Mouse (Mus musculus) midbrain, embryonic 14.5 days (tissue): ENCODE measurements around the gene Mnt. TPM values are rescaled to one million over a fixed set of nuclear protein-coding genes. Genes with fewer than 3 reads are reported as not detected.

Experiments used
- ATAC-seq: fragments of 200-750 bp; cut with Nextera tagmentation; 2 replicates; pipeline ENCODE4 v1.8.0; 2017; ENCODE audit warnings: moderate number of reproducible peaks, moderate library complexity; ENCODE audit not compliant: low FRiP score, low TSS enrichment
- DNase-seq: peaks from one replicate; pipeline ENCODE4 v3.0.0-alpha.2; 2015
- H3K27ac ChIP-seq: fragments of 300-500 bp; sonication (generic); replicated peaks from 2 replicates; pipeline ENCODE4 v1.5.1; 2014; ENCODE audit warnings: mild to moderate bottlenecking, low read depth, low read length, moderate library complexity
- H3K27me3 ChIP-seq: fragments of 300-500 bp; sonication (generic); 2 replicates; pipeline ENCODE4 v1.6.1; 2014; ENCODE audit warnings: low read length, control low read depth, mixed read lengths; ENCODE audit not compliant: control insufficient read depth, insufficient read depth
- H3K36me3 ChIP-seq: fragments of 300-500 bp; sonication (generic); 2 replicates; pipeline ENCODE4 v1.6.1; 2014; ENCODE audit warnings: low read length, control low read depth; ENCODE audit not compliant: control insufficient read depth, insufficient read depth
- H3K4me1 ChIP-seq: fragments of 300-500 bp; sonication (generic); 2 replicates; pipeline ENCODE4 v1.6.1; 2014; ENCODE audit warnings: mild to moderate bottlenecking, antibody characterized with exemption, low read length, control low read depth; ENCODE audit not compliant: control insufficient read depth, insufficient read depth
- H3K4me2 ChIP-seq: fragments of 300-500 bp; sonication (generic); 2 replicates; pipeline ENCODE4 v1.6.1; 2014; ENCODE audit warnings: mild to moderate bottlenecking, low read length, moderate library complexity
- H3K4me3 ChIP-seq: fragments of 300-500 bp; sonication (generic); replicated peaks from 2 replicates; pipeline ENCODE4 v1.5.1; 2014; ENCODE audit warnings: low read depth, low read length
- H3K9ac ChIP-seq: fragments of 300-500 bp; sonication (generic); replicated peaks from 2 replicates; pipeline ENCODE4 v1.6.1; 2014; ENCODE audit warnings: mild to moderate bottlenecking, low read length, moderate library complexity
- H3K9me3 ChIP-seq: fragments of 300-500 bp; sonication (generic); 2 replicates; pipeline ENCODE4 v1.6.1; 2016; ENCODE audit warnings: low read length, control low read depth, mixed read lengths; ENCODE audit not compliant: control insufficient read depth
- WGBS: fragments of 180-500 bp; shearing (Covaris S2); extraction: QIAGEN DNeasy Blood & Tissue Kit; methylation state at CpG from one replicate; pipeline ENCODE4 v1.1.7; 2014; 5-methylcytosine and 5-hydroxymethylcytosine counted together
- polyA plus RNA-seq: library from polyadenylated mRNA; unstranded; fragments of >200 nt; fragmentation: Nextera tagmentation; extraction: Ambion mirVana; gene quantifications from 2 replicates; pipeline ENCODE4 v1.2.1, GENCODE M21; 2014

Mnt gene
- polyA plus RNA-seq, 1 experiment from 2014 or later: 9.8 TPM

- peaks cover 49% of the 10 kb centered on the region for H3K36me3 ChIP-seq
- DNase-seq: no peak
- H3K4me1 ChIP-seq: peaks cover 10% of the 10 kb centered on the region
- no peak overlapping the region for H3K4me3 ChIP-seq
- no peak overlapping the region for H3K27ac ChIP-seq
- H3K27me3 ChIP-seq: no peaks in the 10 kb centered on the region
- H3K9me3 ChIP-seq: no peaks in the 10 kb centered on the region
- H3K4me2 ChIP-seq: no peak overlapping the region
- 88% methylated on average over 8 of the region's 8 CpGs for WGBS
- H3K9ac ChIP-seq: no peak overlapping the region
- ATAC-seq: no peak
Measured at GRCm38 (mm10) chr11:74840739-74841138, 10.0 kb downstream of the Mnt start.

- Histone ChIP-seq H3K9me3 (no peaks in the 10 kb centered on the region), H3K27ac (no peak overlapping the region), H3K36me3 (peaks cover 49% of the 10 kb centered on the region), H3K27me3 (no peaks in the 10 kb centered on the region), H3K9ac (no peak overlapping the region), H3K4me2 (no peak overlapping the region), H3K4me3 (no peak overlapping the region), H3K4me1 (peaks cover 10% of the 10 kb centered on the region)
- ATAC-seq (no peak), DNase-seq (no peak)
- 53% methylated on average over 9 of the region's 9 CpGs for WGBS
Measured at GRCm38 (mm10) chr11:74841366-74841765, 10.6 kb downstream of the Mnt start.

- Histone ChIP-seq H3K4me2 (no peak overlapping the region), H3K36me3 (peaks cover 45% of the 10 kb centered on the region), H3K4me1 (peaks cover 10% of the 10 kb centered on the region), H3K9me3 (no peaks in the 10 kb centered on the region), H3K4me3 (no peak overlapping the region), H3K27ac (no peak overlapping the region), H3K27me3 (no peaks in the 10 kb centered on the region), H3K9ac (no peak overlapping the region)
- no peak for ATAC-seq
- WGBS: 91% methylated on average over 13 of the region's 13 CpGs
- DNase-seq: no peak
Measured at GRCm38 (mm10) chr11:74842045-74842444, 11.3 kb downstream of the Mnt start.

DNA sequence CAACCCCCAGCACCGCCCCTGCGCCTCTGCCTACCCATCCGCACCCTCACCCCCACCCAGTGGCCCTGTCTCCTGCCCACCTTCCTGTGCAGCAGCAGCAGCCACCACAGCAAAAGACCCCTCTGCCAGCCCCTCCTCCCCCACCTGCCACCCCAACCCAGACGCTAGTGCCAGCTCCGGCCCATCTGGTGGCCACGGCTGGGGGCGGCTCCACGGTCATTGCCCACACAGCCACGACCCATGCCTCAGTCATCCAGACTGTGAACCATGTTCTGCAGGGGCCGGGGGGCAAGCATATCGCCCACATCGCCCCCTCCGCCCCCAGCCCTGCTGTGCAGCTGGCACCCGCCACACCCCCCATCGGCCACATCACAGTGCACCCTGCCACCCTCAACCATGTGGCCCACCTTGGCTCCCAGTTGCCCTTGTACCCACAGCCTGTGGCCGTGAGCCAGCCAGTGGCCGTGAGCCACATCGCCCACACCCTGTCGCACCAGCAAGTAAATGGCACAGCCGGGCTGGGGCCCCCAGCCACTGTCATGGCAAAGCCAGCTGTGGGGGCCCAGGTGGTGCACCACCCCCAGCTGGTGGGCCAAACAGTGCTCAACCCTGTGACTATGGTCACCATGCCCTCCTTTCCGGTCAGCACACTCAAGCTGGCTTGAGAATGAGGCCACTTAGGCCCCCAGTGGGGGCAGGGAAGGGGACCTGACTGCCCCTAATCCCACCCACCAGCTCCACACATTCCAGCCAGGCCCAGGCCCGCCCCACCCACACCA is 12.1 kb downstream of the Mnt start:
- no peak for DNase-seq
- ATAC-seq: no peak
- Histone ChIP-seq H3K4me2 (no peak overlapping the region), H3K9ac (no peak overlapping the region), H3K4me3 (no peak overlapping the region), H3K27ac (0 out of 2 replicates have a peak overlapping the region, but pooled peaks have one; percentile 20), H3K36me3 (peaks cover 45% of the 10 kb centered on the region), H3K4me1 (peaks cover 2% of the 10 kb centered on the region), H3K27me3 (no peaks in the 10 kb centered on the region), H3K9me3 (no peaks in the 10 kb centered on the region)
- 91% methylated on average over 22 of the region's 22 CpGs for WGBS

GRCm38 (mm10) chr11:74843435-74843714 is 12.7 kb downstream of the Mnt start:
- Histone ChIP-seq H3K27ac (no peak overlapping the region), H3K4me3 (no peak overlapping the region), H3K9ac (no peak overlapping the region), H3K4me2 (no peak overlapping the region), H3K4me1 (0 out of 2 replicates have a peak, but pooled peaks cover 3% of the 10 kb centered on the region), H3K27me3 (no peaks in the 10 kb centered on the region), H3K9me3 (no peaks in the 10 kb centered on the region), H3K36me3 (peaks cover 45% of the 10 kb centered on the region)
- no peak for ATAC-seq
- no peak for DNase-seq
- 83% methylated on average over 2 of the region's 2 CpGs for WGBS

DNA sequence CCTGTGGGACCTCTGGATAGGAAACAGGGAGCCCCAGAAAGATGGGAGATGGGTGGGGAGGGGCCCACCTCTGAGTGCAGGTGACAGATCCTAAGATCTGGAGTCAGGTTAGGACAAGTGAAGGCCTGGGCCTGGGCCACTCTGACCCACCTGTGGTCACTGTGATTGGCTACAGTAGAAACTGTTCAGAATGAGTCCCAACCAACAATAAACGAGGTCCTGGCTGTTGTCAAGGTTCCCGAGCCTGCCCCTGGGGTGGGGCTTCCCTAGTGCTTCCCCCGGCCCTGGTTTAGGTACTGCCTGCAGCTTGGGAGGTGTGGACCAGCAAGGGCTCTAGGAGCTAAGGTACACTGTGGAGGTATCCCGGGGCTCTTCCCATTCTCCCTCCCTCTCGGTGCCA is 13.0 kb downstream of the Mnt start:
- no peak for ATAC-seq
- no peak overlapping the region for H3K4me2 ChIP-seq
- H3K9me3 ChIP-seq: no peaks in the 10 kb centered on the region
- no peak for DNase-seq
- 71% methylated on average over 5 of the region's 5 CpGs for WGBS
- peaks cover 45% of the 10 kb centered on the region for H3K36me3 ChIP-seq
- no peak overlapping the region for H3K9ac ChIP-seq
- H3K27ac ChIP-seq: no peak overlapping the region
- H3K4me3 ChIP-seq: no peak overlapping the region
- no peaks in the 10 kb centered on the region for H3K27me3 ChIP-seq
- H3K4me1 ChIP-seq: 0 out of 2 replicates have a peak, but pooled peaks cover 3% of the 10 kb centered on the region

- H3K4me1 ChIP-seq: 0 out of 2 replicates have a peak, but pooled peaks cover 3% of the 10 kb centered on the region
- ATAC-seq: no peak
- no peak overlapping the region for H3K27ac ChIP-seq
- H3K4me3 ChIP-seq: no peak overlapping the region
- no peak for DNase-seq
- H3K9ac ChIP-seq: no peak overlapping the region
- 73% methylated on average over 3 of the region's 3 CpGs for WGBS
- no peak overlapping the region for H3K4me2 ChIP-seq
- H3K9me3 ChIP-seq: no peaks in the 10 kb centered on the region
- peaks cover 49% of the 10 kb centered on the region for H3K36me3 ChIP-seq
- H3K27me3 ChIP-seq: no peaks in the 10 kb centered on the region
Measured at GRCm38 (mm10) chr11:74845784-74846183, 15.1 kb downstream of the Mnt start.

- 3% methylated on average over 13 of the region's 13 CpGs for WGBS
Measured at GRCm38 (mm10) chr11:74847919-74848521, 17.3 kb downstream of the Mnt start.

More at GRCm38 (mm10) chr11:74847919-74848521, 17.3 kb downstream of the Mnt start:
- peaks cover 56% of the 10 kb centered on the region for H3K36me3 ChIP-seq
- 0 out of 2 replicates have a peak overlapping the region, but pooled peaks have one; percentile 20 for H3K27ac ChIP-seq
- H3K4me3 ChIP-seq: no peak overlapping the region
- no peaks in the 10 kb centered on the region for H3K27me3 ChIP-seq
- H3K9me3 ChIP-seq: no peaks in the 10 kb centered on the region
- H3K9ac ChIP-seq: no peak overlapping the region
- H3K4me1 ChIP-seq: 0 out of 2 replicates have a peak, but pooled peaks cover 3% of the 10 kb centered on the region
- DNase-seq (peak; percentile 85), ATAC-seq (peak; percentile 62)
- no peak overlapping the region for H3K4me2 ChIP-seq
